Mouse (Mus musculus) myocyte (in vitro differentiated cells): ENCODE measurements around the gene Gm13088. TPM values are rescaled to one million over a fixed set of nuclear protein-coding genes. Genes with fewer than 3 reads are reported as not detected.
"Not testable (repeated sequence)": the region's sequence is repeated elsewhere in the genome, so short reads cannot be mapped to it uniquely, and the experiment has no call there.

Experiments
- H3K27me3 ChIP-seq: one replicate; pipeline ENCODE4 v1.6.1; 2011; ENCODE audit not compliant: control insufficient read depth, insufficient read depth, insufficient read length
- H3K36me3 ChIP-seq: one replicate; pipeline ENCODE4 v1.6.1; 2011; ENCODE audit not compliant: control insufficient read depth, insufficient read depth
- H3K4me2 ChIP-seq: one replicate; pipeline ENCODE4 v1.6.1; 2011; ENCODE audit warnings: low read depth, control low read depth
- H3K4me3 ChIP-seq: one replicate; pipeline ENCODE4 v1.5.1; 2011; ENCODE audit warnings: mild to moderate bottlenecking, control low read depth, moderate library complexity
- H3K79me2 ChIP-seq: one replicate; pipeline ENCODE4 v1.6.1; 2011; ENCODE audit not compliant: control insufficient read depth, insufficient read depth
- H3ac ChIP-seq: one replicate; pipeline ENCODE4 v1.6.1; 2011; ENCODE audit not compliant: control insufficient read depth, insufficient read length
- MYOG ChIP-seq, 3 experiments: IDR thresholded peaks; one replicate each; pipeline ENCODE4 v1.6.1; 2011; ENCODE audit warnings: control low read depth in 2 of 3, low read depth in 2 of 3, mild to moderate bottlenecking in 2 of 3; ENCODE audit not compliant: insufficient read length in 2 of 3, control insufficient read depth in 1 of 3, insufficient read depth in 1 of 3
- POLR2A ChIP-seq: IDR thresholded peaks from one replicate; pipeline ENCODE4 v1.6.1; 2011; ENCODE audit warnings: low read depth, mild to moderate bottlenecking, control low read depth, moderate library complexity; ENCODE audit not compliant: insufficient read length
- REST ChIP-seq: IDR thresholded peaks from one replicate; pipeline ENCODE4 v1.6.1; 2011; ENCODE audit warnings: mild to moderate bottlenecking, control low read depth, moderate library complexity; ENCODE audit not compliant: insufficient read depth, insufficient read length
- SRF ChIP-seq: IDR thresholded peaks from one replicate; pipeline ENCODE4 v1.6.1; 2011; ENCODE audit warnings: low read depth; ENCODE audit not compliant: control insufficient read depth, insufficient read length
- polyA plus RNA-seq: library from polyadenylated mRNA; unstranded; fragments of >200 nt; fragmentation: generic; extraction: Trizol; gene quantifications from one replicate; pipeline ENCODE4 v1.2.1, GENCODE M21; 2012; ENCODE audit warnings: missing spikeins

The Gm13088 gene
- polyA plus RNA-seq: not detected

DNA sequence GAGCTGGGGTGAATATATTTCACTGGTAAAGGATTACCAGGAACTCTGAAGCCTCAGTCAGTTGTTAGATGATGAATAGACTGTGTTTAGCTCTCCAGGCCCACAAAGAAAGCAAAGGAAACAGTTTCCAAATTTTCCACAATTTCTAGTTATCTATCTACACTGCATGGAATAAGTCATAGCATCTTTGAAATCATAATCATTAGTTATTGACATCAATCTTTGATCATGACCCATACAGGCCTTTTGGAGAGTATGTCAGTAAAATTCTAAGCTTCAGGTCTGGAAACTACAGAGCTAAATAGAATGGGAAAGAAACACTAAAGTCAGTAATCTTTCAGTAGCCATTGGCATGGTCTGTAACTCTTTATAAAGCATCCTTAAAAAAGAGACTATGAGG is at the start of gene Gm13088:
Gm13088 (minus strand) TSS at position 101 of the 400 bp plus-strand sequence.
- H3K36me3 ChIP-seq, H3K79me2 ChIP-seq, H3K4me2 ChIP-seq, H3ac ChIP-seq, H3K4me3 ChIP-seq, H3K27me3 ChIP-seq: not testable (repeated sequence)

DNA sequence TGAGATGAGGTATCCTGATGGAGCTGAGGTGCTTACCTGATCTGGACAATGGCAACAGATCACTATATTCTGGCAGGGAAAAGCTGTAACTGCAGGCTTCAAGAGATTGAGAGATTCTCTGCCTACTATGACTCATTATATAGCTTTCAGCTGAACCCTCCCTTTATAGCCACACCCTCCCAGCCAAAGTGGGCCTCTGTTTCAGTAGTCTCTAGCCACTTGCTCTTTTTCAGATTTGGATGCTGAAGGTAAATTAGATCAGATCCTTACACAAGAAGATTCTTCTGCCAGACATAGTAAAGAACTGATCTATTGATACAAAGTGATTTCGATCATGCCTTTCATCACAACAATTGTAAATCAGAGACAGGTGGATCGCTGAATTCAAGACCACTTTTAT is 45.6 kb upstream of the Gm13088 start, which contains the start of gene Gm13089:
Gm13089 (minus strand) TSS at position 101 of the 400 bp plus-strand sequence.
- no peak within 1 kb of the TSS for H3K4me3 ChIP-seq
- H3ac ChIP-seq: no peak within 1 kb of the TSS
- H3K36me3 ChIP-seq: no peaks in the 10 kb centered on the region
- H3K27me3 ChIP-seq: no peaks in the 10 kb centered on the region
- no peaks in the 10 kb centered on the region for H3K79me2 ChIP-seq
- no peak within 1 kb of the TSS for H3K4me2 ChIP-seq
- TF ChIP-seq REST (no peak), POLR2A (no peak), SRF (no peak), MYOG (IDR thresholded peaks at IDR 0.05; ENCODE audit: control insufficient read depth in 1 of 3, insufficient read depth in 1 of 3, insufficient read length in 2 of 3, low read depth in 2 of 3) (no peak)

DNA sequence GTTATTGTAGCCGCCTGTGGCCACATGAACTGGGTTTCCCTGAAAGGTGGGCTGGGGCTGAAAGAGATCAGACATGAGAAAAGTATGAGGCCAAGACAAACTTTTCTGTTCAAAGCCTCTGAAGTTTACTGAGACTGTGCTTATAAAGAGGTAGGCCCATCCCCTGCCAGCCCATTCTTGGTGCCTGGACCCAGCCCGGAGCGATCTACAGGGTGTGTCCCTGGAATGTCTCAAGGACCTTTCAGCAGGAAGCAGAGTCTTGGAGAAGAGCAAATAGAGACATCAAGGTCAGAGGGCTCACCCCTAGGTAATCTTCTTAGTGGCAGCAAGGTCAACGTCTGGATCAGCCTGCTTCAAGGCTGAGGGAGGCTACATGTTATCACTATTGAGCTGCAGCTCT is 38.9 kb downstream of the Gm13088 start:
- H3ac ChIP-seq, H3K4me2 ChIP-seq, H3K27me3 ChIP-seq, H3K4me3 ChIP-seq, H3K79me2 ChIP-seq, H3K36me3 ChIP-seq: not testable (repeated sequence)

DNA sequence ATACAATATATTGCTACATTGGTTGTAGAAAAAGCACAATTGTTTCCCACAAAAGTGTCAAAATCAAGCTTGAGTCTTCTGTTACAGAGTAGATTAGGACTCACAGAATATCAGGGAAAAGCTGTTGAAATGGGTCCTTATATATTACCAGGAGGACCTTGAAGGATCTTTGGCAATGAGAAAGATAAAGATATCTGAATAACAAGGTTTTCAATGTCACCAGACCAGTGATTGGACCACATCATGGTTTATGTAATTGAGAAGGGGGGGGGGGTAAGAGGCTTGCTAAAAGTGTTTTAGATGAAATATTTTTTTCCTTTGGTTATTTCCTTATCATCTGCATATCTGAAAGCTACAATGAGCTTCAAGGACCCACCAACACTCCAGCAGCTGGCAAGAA is 42.3 kb downstream of the Gm13088 start, which contains the start of gene Gm13083:
Gm13083 (plus strand) TSS at position 301 of the 400 bp plus-strand sequence.
- not testable (repeated sequence) for H3K4me3 ChIP-seq, H3K4me2 ChIP-seq, H3ac ChIP-seq, H3K79me2 ChIP-seq, H3K27me3 ChIP-seq, H3K36me3 ChIP-seq

DNA sequence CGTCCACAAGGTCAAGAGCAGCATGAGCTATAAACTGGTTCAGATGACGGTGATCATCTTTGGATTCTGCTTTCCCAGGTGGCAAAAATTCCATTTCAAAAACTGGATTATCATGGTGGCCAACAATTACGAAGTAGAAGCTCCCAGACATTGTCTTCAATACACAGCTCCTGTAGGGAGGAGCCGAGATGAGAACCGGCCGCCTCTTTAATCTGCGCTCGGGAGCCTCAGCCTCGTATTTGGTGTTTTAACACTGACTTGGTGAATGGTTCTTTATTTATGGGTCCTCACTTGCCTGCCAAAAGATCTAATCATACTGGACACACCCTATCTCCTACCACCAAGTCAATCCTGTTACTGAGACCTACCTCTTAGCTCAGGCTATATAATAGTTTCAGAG is 45.1 kb downstream of the Gm13088 start:
- H3K36me3 ChIP-seq, H3K4me3 ChIP-seq, H3ac ChIP-seq, H3K27me3 ChIP-seq, H3K4me2 ChIP-seq, H3K79me2 ChIP-seq: not testable (repeated sequence)

Other genes with a start within 250 kb of the Gm13088 start
- 12.6 TPM for gene Pramef8, start 244.8 kb downstream of the Gm13088 start, polyA plus RNA-seq
- gene Oog4, start 206.9 kb downstream of the Gm13088 start, polyA plus RNA-seq: not detected
- gene Gm13043, start 145.9 kb downstream of the Gm13088 start, polyA plus RNA-seq: not detected
- gene Gm13040, start 121.3 kb downstream of the Gm13088 start, polyA plus RNA-seq: not detected
- gene BC080695, start 105.5 kb downstream of the Gm13088 start, polyA plus RNA-seq: not detected
- not detected for gene Gm13057, start 105.5 kb downstream of the Gm13088 start, polyA plus RNA-seq
- gene Gm13083, start 42.2 kb downstream of the Gm13088 start, polyA plus RNA-seq: not detected
- not detected for gene Gm13089, start 45.5 kb upstream of the Gm13088 start, polyA plus RNA-seq
- gene Gm13078, start 62.2 kb upstream of the Gm13088 start, polyA plus RNA-seq: not detected
- gene Gm13023, start 132.1 kb upstream of the Gm13088 start, polyA plus RNA-seq: not detected
- gene Gm13084, start 158.8 kb upstream of the Gm13088 start, polyA plus RNA-seq: not detected
- gene Gm13103, start 189.3 kb upstream of the Gm13088 start, polyA plus RNA-seq: not detected
- gene Pramef6, start 243.1 kb upstream of the Gm13088 start, polyA plus RNA-seq: not detected